In the genomic region with DNA sequence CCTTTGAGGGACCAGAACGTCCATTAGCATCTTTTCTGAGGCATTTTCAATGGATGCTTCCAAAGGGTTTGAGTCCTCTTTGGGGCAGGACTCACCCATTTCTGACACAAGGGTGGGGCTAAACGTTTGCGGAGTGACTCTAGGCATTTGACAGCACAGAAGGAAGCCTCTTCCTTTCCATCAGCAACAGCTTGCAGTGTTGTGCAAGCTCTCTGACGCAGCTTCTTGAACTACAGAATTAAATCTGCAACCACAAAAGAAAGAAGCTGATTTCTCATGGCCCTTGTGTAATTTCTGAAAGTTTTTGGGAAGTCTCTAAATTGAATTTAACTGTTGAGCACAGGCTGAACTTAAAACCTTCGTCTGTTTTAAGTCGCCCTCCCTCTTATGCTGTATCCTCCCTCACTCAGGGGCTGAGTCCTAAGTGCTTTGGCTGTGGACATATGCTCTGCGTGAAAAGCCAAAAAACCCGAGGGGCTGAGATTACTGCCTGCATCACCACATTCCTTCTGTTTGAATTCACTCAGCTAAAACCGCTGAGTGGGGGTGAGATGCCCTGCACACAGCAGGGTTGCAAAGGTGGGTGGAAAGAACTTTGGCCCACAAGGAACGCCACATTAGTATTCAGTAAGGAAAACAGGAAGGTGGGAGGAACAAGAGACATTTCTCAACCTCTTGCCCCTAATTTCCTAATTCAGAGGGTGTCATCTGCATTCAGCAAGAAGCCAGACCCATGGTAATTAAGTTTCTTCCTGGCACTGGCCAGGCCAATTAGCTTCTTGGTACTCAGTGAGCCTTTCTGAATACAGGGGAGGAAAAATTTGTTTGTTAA, we compare ENCODE assay signal across 8 mouse cellular contexts.
A peak's percentile ranks its signal among the peaks of the same experiment; 100 is the strongest.
DNase-seq lines count a peak whose midpoint lies in the region; ATAC-seq lines count a peak whose summit lies in the region.

No protein-coding gene starts in this region.

- DNase-seq in cerebellum, adult 9-11 months, result peak; percentile 23
- peak; percentile 2 for DNase-seq in right cerebral cortex, adult 18-20 months
- no peak for DNase-seq in right cerebral cortex, postnatal 36 days (ENCODE audit: low spot score in 2 of 2)
- DNase-seq in kidney, adult 11 months, result peak; percentile 59
- peak; percentile 67 to 69 for DNase-seq in lung, postnatal 4 days
- no peak for DNase-seq in right cerebral cortex, adult 2 months (ENCODE audit: low spot score in 2 of 2)
- no peak for DNase-seq in gastrocnemius, postnatal 10 days

- ATAC-seq in cerebellum, adult (ENCODE audit: insufficient number of reproducible peaks, low FRiP score, low TSS enrichment), result no peak

Comparison
In these comparisons a context has a peak if more than half of its experiments do, and no peak if none do; other contexts are left out.
1. DNase-seq: peak in cerebellum, adult 9-11 months (single experiment), right cerebral cortex, adult 18-20 months (single experiment), kidney, adult 11 months (single experiment) and lung, postnatal 4 days (2 of 2); none in right cerebral cortex, postnatal 36 days (0 of 2), right cerebral cortex, adult 2 months (0 of 2) and gastrocnemius, postnatal 10 days (single experiment).